Mouse (Mus musculus): ENCODE measurements around the gene Ptbp3. TPM values are rescaled to one million over a fixed set of nuclear protein-coding genes. Genes with fewer than 3 reads are reported as not detected.
"Not testable (repeated sequence)": the region's sequence is repeated elsewhere in the genome, so short reads cannot be mapped to it uniquely, and the experiment has no call there.

Gene Ptbp3
- total RNA-seq (2021): 10 to 100 TPM; 30.4 to 31.2 TPM

GRCm38 (mm10) chr4:59549175-59549976 lies at the start of gene Ptbp3:
Gene Ptbp3 (minus strand): TSS chr4:59549364.
- DNase-seq: peak; percentile 92 to 93
- intact Hi-C loops (cut with DNase I): loop anchor here (2.0 to 5.0 kb wide), 2 partner anchors 52 to 361 kb away; partner anchors contain the start of gene Ugcg

GRCm38 (mm10) chr4:59596556-59596955 lies 47.4 kb upstream of the Ptbp3 start:
- intact Hi-C loops (cut with DNase I): no loop called here
- no peak for DNase-seq

- intact Hi-C loops (cut with DNase I): no loop called here
- DNase-seq: no peak
These were observed 45.5 kb upstream of the Ptbp3 start for GRCm38 (mm10) chr4:59594614-59595013.

- no peak for DNase-seq
These were observed 38.7 kb upstream of the Ptbp3 start for GRCm38 (mm10) chr4:59587872-59588226.

GRCm38 (mm10) chr4:59587215-59587871 lies 38.2 kb upstream of the Ptbp3 start:
- intact Hi-C loops (cut with DNase I): no loop called here
- no peak for DNase-seq

More at GRCm38 (mm10) chr4:59587872-59588226, 38.7 kb upstream of the Ptbp3 start:
- intact Hi-C loops (cut with DNase I): no loop called here

- intact Hi-C loops (cut with DNase I): no loop called here
- peak; percentile 29 to 39 for DNase-seq
These were observed 35.9 kb upstream of the Ptbp3 start for GRCm38 (mm10) chr4:59585097-59585496.

- intact Hi-C loops (cut with DNase I): no loop called here
- no peak for DNase-seq
These were observed 33.0 kb upstream of the Ptbp3 start for GRCm38 (mm10) chr4:59582186-59582585.

GRCm38 (mm10) chr4:59581314-59582185 lies 32.4 kb upstream of the Ptbp3 start, which contains the start of gene Hsdl2:
Gene Hsdl2 (plus strand): TSS chr4:59581563.
- intact Hi-C loops (cut with DNase I): no loop called here
- DNase-seq: peak; percentile 94 to 95

- DNase-seq: no peak
These were observed 31.5 kb upstream of the Ptbp3 start for GRCm38 (mm10) chr4:59580495-59581281.

GRCm38 (mm10) chr4:59575184-59575958 lies 26.2 kb upstream of the Ptbp3 start:
- intact Hi-C loops (cut with DNase I): loop anchor here (10.0 kb wide), 1 partner anchor 391 kb away; the partner anchor contains the start of gene Ugcg

More at GRCm38 (mm10) chr4:59580495-59581281, 31.5 kb upstream of the Ptbp3 start:
- intact Hi-C loops (cut with DNase I): no loop called here

GRCm38 (mm10) chr4:59572521-59573118 lies 23.5 kb upstream of the Ptbp3 start:
- intact Hi-C loops (cut with DNase I): loop anchor here (10.0 kb wide), 1 partner anchor 388 kb away; the partner anchor contains the start of gene Ugcg
- no peak for DNase-seq

More at GRCm38 (mm10) chr4:59575184-59575958, 26.2 kb upstream of the Ptbp3 start:
- DNase-seq: no peak

- not testable (repeated sequence) for DNase-seq
These were observed 21.4 kb upstream of the Ptbp3 start for GRCm38 (mm10) chr4:59570519-59570918.

GRCm38 (mm10) chr4:59569538-59569937 lies 20.4 kb upstream of the Ptbp3 start:
- DNase-seq: peak; percentile 73 to 78
- intact Hi-C loops (cut with DNase I): loop anchor here (1.0 kb wide), 3 partner anchors 188 to 473 kb away; no protein-coding TSS in a partner anchor

More at GRCm38 (mm10) chr4:59570519-59570918, 21.4 kb upstream of the Ptbp3 start:
- intact Hi-C loops (cut with DNase I): loop anchor here (10.0 kb wide), 1 partner anchor 386 kb away; the partner anchor contains the start of gene Ugcg

- DNase-seq: no peak
- intact Hi-C loops (cut with DNase I): no loop called here
These were observed 18.6 kb upstream of the Ptbp3 start for GRCm38 (mm10) chr4:59567576-59568260.

- DNase-seq: no peak
- intact Hi-C loops (cut with DNase I): no loop called here
These were observed 16.5 kb upstream of the Ptbp3 start for GRCm38 (mm10) chr4:59565571-59566188.

- DNase-seq: no peak
- intact Hi-C loops (cut with DNase I): no loop called here
These were observed 15.0 kb upstream of the Ptbp3 start for GRCm38 (mm10) chr4:59564128-59564527.

GRCm38 (mm10) chr4:59560141-59560540 lies 11.0 kb upstream of the Ptbp3 start:
- intact Hi-C loops (cut with DNase I): no loop called here
- no peak for DNase-seq

Measured in heart, postnatal 36 days (tissue).